Mouse (Mus musculus): ENCODE data around the gene Cdc37. TPM values are rescaled to one million over a fixed set of nuclear protein-coding genes. Genes with fewer than 3 reads are reported as not detected.
A peak's percentile ranks its signal among the peaks of the same experiment; 100 is the strongest.

Gene Cdc37
- polyA plus RNA-seq, 1 experiment from 2014 or later, result 256 TPM

- Histone ChIP-seq H3K9ac (ENCODE audit: low read depth, low read length) (peak within 1 kb of the TSS; percentile 47), H3K27ac (no peak within 1 kb of the TSS), H3K4me2 (ENCODE audit: low read length) (peak within 1 kb of the TSS; percentile 86), H3K9me3 (replicated peaks; ENCODE audit: low read length) (no peaks in the 10 kb centered on the region), H3K36me3 (ENCODE audit: insufficient read depth, low read length) (no peaks in the 10 kb centered on the region), H3K4me3 (replicated peaks; ENCODE audit: low read depth, low read length) (peak within 1 kb of the TSS; percentile 53), H3K4me1 (replicated peaks; ENCODE audit: insufficient read depth, low read length) (peaks cover 20% of the 10 kb centered on the region; the same call in 1 of the 2 replicates), H3K27me3 (ENCODE audit: insufficient read depth, low read length) (peaks cover 22% of the 10 kb centered on the region)
- 1% methylated on average over 76 of the region's 86 CpGs for WGBS
- DNase-seq (ENCODE audit: low spot score), result peak; percentile 58
- no peak for TF ChIP-seq CTCF (IDR thresholded peaks at IDR 0.05; ENCODE audit: low read depth)
- no peak for ATAC-seq (replicated peaks; ENCODE audit: low FRiP score, low read depth)
Measured at GRCm38 (mm10) chr9:21165041-21165951, 15.5 kb upstream of the Cdc37 start, which contains the start of gene Pde4a. Pde4a (plus strand) TSS chr9:21165714.

GRCm38 (mm10) chr9:21164072-21164471, 14.3 kb upstream of the Cdc37 start:
- peak overlapping the region; percentile 48 for H3K4me2 ChIP-seq (ENCODE audit: low read length)
- H3K4me1 ChIP-seq (replicated peaks; ENCODE audit: insufficient read depth, low read length), result peaks cover 20% of the 10 kb centered on the region; the same call in 1 of the 2 replicates
- WGBS, result under 1% methylated on average over 26 of the region's 26 CpGs
- peaks cover 22% of the 10 kb centered on the region for H3K27me3 ChIP-seq (ENCODE audit: insufficient read depth, low read length)
- no peaks in the 10 kb centered on the region for H3K36me3 ChIP-seq (ENCODE audit: insufficient read depth, low read length)
- no peak overlapping the region for H3K9ac ChIP-seq (ENCODE audit: low read depth, low read length)
- H3K27ac ChIP-seq, result no peak overlapping the region
- DNase-seq (ENCODE audit: low spot score) (no peak), ATAC-seq (replicated peaks; ENCODE audit: low FRiP score, low read depth) (no peak)
- H3K9me3 ChIP-seq (replicated peaks; ENCODE audit: low read length), result no peaks in the 10 kb centered on the region
- TF ChIP-seq CTCF (IDR thresholded peaks at IDR 0.05; ENCODE audit: low read depth), result no peak
- H3K4me3 ChIP-seq (replicated peaks; ENCODE audit: low read depth, low read length), result peak overlapping the region; percentile 16

GRCm38 (mm10) chr9:21163086-21164050, 13.6 kb upstream of the Cdc37 start:
- ATAC-seq (replicated peaks; ENCODE audit: low FRiP score, low read depth) (no peak), DNase-seq (ENCODE audit: low spot score) (no peak)
- H3K27ac ChIP-seq, result no peak overlapping the region
- H3K27me3 ChIP-seq (ENCODE audit: insufficient read depth, low read length), result peaks cover 22% of the 10 kb centered on the region
- H3K9ac ChIP-seq (ENCODE audit: low read depth, low read length), result no peak overlapping the region
- H3K4me2 ChIP-seq (ENCODE audit: low read length), result peak overlapping the region; percentile 48
- WGBS, result 38% methylated on average over 11 of the region's 11 CpGs
- peaks cover 16% of the 10 kb centered on the region; the same call in 1 of the 2 replicates for H3K4me1 ChIP-seq (replicated peaks; ENCODE audit: insufficient read depth, low read length)
- H3K9me3 ChIP-seq (replicated peaks; ENCODE audit: low read length), result no peaks in the 10 kb centered on the region
- no peak for TF ChIP-seq CTCF (IDR thresholded peaks at IDR 0.05; ENCODE audit: low read depth)
- no peaks in the 10 kb centered on the region for H3K36me3 ChIP-seq (ENCODE audit: insufficient read depth, low read length)
- H3K4me3 ChIP-seq (replicated peaks; ENCODE audit: low read depth, low read length), result no peak overlapping the region

- H3K4me1 ChIP-seq (replicated peaks; ENCODE audit: insufficient read depth, low read length), result peaks cover 10% of the 10 kb centered on the region; the same call in 1 of the 2 replicates
- H3K4me2 ChIP-seq (ENCODE audit: low read length), result peak overlapping the region; percentile 88
- ATAC-seq (replicated peaks; ENCODE audit: low FRiP score, low read depth), result peak; percentile 41
- TF ChIP-seq CTCF (IDR thresholded peaks at IDR 0.05; ENCODE audit: low read depth), result peak; percentile 88
- H3K9ac ChIP-seq (ENCODE audit: low read depth, low read length), result peak overlapping the region; percentile 70
- H3K4me3 ChIP-seq (replicated peaks; ENCODE audit: low read depth, low read length), result peak overlapping the region; percentile 53
- no peaks in the 10 kb centered on the region for H3K9me3 ChIP-seq (replicated peaks; ENCODE audit: low read length)
- no peak overlapping the region for H3K27ac ChIP-seq
- WGBS, result under 1% methylated on average over 52 of the region's 52 CpGs
- peaks cover 19% of the 10 kb centered on the region for H3K27me3 ChIP-seq (ENCODE audit: insufficient read depth, low read length)
- H3K36me3 ChIP-seq (ENCODE audit: insufficient read depth, low read length), result no peaks in the 10 kb centered on the region
- peak; percentile 89 for DNase-seq (ENCODE audit: low spot score)
Measured at GRCm38 (mm10) chr9:21161209-21161909, 11.6 kb upstream of the Cdc37 start.

GRCm38 (mm10) chr9:21154787-21155186, 5.0 kb upstream of the Cdc37 start:
- no peak overlapping the region for H3K27ac ChIP-seq
- no peak for TF ChIP-seq CTCF (IDR thresholded peaks at IDR 0.05; ENCODE audit: low read depth)
- H3K4me1 ChIP-seq (replicated peaks; ENCODE audit: insufficient read depth, low read length), result peaks cover 5% of the 10 kb centered on the region; the same call in 1 of the 2 replicates
- no peak overlapping the region for H3K4me3 ChIP-seq (replicated peaks; ENCODE audit: low read depth, low read length)
- no peak overlapping the region for H3K9ac ChIP-seq (ENCODE audit: low read depth, low read length)
- WGBS, result 90% methylated on average over 3 of the region's 3 CpGs
- ATAC-seq (replicated peaks; ENCODE audit: low FRiP score, low read depth), result no peak
- H3K36me3 ChIP-seq (ENCODE audit: insufficient read depth, low read length), result no peaks in the 10 kb centered on the region
- H3K4me2 ChIP-seq (ENCODE audit: low read length), result no peak overlapping the region
- no peaks in the 10 kb centered on the region for H3K9me3 ChIP-seq (replicated peaks; ENCODE audit: low read length)
- no peak for DNase-seq (ENCODE audit: low spot score)
- H3K27me3 ChIP-seq (ENCODE audit: insufficient read depth, low read length), result no peaks in the 10 kb centered on the region

Data from kidney, postnatal 0 days (tissue).